Mouse (Mus musculus) heart, adult 11 months (tissue): ENCODE data around the gene Cdk8.
"Not testable (repeated sequence)": the region's sequence is repeated elsewhere in the genome, so short reads cannot be mapped to it uniquely, and the experiment has no call there.

Source experiments
- DNase-seq: peaks from one replicate; pipeline ENCODE4 v3.0.0; 2022

Gene Cdk8

DNA sequence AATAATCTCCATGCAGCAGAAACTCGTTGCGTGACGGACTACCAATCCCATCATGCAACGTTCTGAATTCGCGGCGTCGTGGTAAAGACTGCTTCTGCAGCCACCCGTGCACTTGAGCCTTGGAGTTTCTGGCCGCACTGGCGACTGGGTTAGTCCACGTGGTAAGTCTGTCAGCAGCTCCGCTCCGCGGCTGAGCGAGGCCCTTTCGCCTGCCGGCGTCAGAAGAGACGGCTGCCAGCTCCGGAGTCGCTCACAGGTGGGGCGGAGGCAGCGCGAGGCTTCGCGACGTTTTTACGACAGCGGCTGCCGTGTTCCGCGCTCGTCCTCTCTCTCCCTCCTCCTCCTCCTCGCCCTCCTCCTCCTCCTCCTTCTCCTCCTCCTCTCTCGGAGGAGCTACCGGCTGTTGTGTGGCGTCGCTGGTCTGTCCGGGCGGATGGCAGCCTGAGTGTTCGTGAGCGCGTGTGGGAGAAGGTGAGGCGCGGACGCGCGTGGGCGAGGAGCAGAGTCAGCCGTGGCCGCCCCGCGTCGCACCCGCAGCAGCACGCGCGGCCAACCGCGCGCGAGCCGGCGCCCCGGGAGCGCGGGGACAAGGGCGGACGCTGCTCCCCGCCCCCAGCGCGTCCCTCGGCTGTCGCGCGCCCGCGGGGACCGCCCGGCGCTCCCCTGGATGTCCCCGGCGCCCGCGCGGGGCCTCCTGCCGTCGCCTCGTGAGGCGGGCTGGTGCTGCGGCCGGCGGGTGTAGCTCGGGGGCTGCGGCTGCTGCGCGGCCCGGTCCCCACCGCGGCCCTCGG lies at the start of gene Cdk8:
Gene Cdk8, plus strand, starts transcription at position 367 of the 791 bp plus-strand sequence.
- DNase-seq, result peak; percentile 99

DNA sequence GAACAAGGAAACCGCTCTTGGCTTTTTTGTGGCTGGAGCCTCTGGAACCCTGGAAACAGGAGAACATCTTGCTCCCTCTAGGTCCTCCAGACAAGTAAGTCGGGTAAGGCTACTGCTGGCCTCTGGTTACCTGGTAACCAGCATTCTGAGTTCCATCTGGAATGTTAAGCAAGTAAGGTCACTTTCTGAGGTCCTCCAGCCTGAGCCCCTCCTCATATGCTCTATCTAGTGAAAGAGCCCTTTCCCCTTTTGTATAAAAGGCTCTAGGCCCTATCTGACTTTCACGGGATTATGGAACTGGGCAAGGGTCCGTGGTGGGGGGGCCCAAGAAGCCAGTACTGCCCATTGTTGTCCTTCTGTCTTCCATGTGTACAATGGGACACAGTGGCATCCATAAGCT lies 45.8 kb upstream of the Cdk8 start, which contains the start of gene 1700001J03Rik:
Gene 1700001J03Rik, minus strand, starts transcription at position 101 of the 400 bp plus-strand sequence.
- DNase-seq, result not testable (repeated sequence)

DNA sequence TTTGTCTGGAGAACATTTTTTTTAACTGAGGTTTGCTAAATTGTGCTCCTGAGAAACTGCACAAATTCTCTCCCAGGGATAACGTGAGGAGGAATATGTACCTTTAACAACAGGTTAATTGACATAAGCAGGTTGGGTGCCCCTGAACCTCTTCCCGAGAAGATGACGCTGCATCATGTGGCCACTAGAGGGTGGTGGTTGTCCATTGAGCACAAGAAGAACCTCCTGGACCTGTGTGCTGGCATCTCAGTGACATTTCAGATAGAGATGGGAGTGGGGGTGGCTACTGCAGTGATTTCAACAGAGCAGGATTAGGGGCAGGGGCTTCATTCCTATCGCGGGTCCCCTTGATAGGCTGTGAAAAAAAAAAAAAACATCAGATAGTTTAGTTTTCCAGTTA lies 43.6 kb upstream of the Cdk8 start:
- peak; percentile 93 for DNase-seq

DNA sequence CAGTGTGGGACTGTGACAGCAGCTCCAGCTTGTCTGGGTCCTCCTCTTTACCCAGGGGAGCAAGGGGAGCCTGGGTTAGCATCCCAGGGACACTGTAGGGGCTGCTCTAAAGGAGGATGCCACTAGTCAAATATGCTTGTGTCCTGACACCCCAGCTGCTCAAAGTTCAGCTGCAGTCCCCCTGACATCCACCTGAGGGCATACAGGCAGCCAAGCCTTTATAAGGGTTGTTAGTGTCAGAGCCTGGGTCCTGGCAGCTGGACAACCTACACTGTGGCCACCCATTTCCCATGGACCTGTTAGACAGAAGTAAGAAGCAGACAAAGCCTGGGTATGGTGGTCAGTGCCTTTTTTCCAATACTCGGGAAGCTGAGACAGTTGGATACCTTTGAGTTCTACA lies 42.9 kb upstream of the Cdk8 start:
- no peak for DNase-seq

DNA sequence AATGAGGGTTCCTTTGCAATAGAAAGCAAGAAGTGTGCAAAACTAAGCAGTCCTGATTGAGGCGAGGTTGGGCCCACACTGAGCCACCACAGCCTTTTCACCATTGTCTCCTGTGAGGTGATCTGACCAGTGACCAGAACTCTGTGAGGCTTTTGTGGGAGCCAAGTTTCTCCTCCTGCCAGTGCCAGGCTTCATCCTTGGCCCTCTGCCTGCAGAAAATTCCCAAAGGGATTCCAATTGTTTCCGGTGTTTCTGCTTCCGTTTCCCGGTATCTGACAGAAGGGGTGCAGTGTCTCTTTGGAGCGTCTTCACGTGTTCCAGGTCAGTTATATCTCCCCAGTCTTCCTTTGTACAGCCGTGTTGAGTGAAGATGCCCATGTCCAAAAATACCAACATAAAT lies 42.3 kb upstream of the Cdk8 start:
- no peak for DNase-seq

DNA sequence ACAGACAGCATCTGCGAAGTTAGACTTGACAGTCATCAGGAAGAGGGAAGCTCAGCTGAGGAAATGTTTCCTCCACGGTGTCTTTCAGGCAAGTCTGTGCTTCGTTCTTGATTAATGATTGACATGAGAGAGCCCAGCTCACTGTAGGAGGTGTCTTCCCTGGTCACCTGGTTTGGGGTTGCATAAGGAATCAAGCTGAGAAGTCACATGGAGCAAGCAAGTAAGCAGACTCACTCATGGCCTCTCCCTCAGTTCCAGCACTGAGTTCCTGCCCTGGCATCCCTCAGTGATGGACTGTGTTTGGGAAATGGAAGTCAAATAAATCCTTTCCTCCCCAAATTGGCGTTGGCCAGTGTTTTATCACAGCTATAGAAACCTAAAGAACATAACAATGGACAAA lies 40.9 kb upstream of the Cdk8 start:
- no peak for DNase-seq

DNA sequence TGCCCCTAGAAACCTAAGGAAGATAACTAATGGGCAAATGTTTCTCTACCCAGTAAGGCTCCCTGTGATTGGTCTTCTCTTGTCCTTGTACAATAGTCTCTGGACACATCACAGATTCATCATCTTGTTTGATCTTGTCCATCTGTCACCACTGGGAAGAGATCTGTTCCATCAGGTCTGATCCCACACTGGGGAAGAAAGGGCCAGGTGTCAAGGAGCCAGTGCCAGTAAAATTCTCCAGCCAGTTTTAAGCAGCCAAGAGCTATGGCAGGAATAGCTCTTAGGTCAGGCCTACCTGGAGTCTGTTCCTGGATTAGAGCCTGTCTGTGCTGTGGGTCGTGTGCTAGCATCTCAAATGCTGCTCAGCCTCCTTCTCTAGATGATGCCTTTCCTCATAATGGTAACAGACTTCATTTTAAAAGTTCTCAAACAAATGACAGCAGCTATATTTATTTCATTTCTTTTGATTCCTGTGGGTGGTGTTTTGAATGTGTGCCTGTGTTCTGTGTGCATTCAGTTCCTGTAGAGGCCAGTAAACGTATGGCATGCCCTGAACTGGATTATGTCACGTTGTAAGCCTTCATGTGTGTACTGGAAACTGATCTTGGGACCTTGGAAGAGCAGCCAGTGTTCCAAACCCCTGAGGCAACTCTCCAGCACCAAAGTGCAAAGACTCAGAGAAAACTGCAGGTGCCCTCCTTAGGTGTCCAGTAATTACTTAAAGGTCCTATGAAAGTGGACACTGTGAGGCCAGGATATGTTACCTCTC lies 40.3 kb upstream of the Cdk8 start:
- DNase-seq, result no peak

DNA sequence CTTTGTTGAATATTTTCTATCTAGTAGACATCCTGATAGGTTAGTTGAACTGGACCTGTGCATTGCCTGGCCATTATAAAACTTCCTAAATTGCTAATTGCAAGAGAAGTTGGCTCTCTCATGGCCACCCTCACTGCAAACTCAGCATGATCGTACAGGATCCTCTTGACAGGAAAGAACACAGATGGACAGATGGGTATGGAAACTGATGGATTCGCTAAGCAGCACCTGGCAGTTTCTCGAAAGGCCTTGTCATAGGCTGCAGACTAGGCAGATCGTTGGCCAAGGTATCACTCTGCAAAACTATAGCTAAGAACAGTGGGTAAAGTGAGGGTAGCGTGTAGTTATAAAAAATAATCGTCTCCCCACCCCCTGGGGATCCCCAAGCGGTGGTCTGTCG lies 37.7 kb upstream of the Cdk8 start:
- peak; percentile 73 for DNase-seq

DNA sequence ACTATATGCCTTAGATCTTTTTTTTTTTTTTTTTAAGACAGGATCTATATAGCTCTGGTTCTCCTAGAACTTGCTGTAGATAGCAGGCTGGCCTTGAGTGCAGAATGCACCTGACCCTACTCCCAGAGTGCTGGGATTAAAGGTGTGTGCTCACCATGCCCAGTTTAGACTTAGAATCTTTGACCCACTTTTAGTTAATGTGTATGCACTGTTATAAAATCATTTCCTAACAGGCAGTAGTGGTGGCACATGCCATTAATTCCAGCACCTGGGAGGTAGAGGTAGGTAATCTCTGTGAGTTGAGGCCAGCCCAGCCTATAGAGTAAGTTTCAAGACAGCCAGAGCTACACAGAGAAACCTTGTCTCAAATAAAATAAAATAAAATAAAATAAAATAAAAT lies 32.0 kb upstream of the Cdk8 start:
- no peak for DNase-seq

DNA sequence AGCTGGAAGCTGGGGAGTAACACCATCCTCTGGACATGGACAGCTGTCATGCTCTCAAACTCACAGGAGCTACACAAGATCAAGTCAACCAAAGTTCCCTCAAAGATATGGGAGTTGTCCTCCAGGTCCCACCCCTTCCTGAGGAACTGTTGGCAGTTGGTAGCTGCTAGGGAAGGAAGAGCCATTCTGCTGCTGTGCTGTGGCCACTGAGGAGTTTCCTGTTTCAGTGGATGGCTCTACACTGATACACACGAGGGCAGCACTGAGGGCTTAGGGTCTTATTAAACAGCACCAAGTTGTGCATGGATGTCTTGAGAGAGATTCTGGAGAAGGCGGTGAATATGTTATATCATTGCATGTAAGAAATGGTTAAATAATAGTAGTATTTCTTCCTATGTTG lies 31.5 kb upstream of the Cdk8 start:
- peak; percentile 40 for DNase-seq

DNA sequence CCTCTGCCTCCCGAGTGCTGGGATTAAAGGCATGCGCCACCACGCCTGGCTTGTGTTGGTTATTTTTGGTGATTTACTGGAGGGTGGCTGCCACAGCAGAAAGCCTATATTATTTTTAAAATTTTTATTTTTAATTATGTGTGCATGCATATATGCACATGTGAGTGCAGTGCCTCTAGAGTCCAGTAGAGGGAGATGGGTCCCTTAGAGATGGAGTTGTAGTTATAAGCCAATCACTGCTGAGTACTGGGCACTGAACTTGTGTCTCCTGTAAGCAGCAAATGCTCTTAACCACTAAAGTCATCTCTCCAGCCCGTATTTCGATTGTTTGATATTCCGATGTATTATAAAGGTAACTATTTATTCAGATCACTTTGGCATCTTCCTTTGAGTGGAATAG lies 30.4 kb upstream of the Cdk8 start:
- DNase-seq, result peak; percentile 11

DNA sequence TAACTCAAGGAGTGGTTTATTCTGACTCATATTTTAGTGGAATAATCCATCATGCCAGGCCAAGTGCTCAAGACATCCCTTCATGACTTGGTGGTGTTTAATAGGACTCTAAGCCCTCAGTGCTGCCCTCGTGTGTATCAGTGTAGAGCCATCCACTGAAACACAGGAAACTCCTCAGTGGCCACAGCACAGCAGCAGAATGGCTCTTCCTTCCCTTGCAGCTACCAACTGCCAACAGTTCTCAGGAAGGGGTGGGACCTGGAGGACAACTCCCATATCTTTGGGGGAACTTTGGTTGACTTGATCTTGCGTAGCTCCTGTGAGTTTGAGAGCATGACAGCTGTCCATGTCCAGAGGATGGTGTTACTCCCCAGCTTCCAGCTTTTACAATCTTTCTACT lies 27.1 kb upstream of the Cdk8 start:
- DNase-seq, result peak; percentile 57

DNA sequence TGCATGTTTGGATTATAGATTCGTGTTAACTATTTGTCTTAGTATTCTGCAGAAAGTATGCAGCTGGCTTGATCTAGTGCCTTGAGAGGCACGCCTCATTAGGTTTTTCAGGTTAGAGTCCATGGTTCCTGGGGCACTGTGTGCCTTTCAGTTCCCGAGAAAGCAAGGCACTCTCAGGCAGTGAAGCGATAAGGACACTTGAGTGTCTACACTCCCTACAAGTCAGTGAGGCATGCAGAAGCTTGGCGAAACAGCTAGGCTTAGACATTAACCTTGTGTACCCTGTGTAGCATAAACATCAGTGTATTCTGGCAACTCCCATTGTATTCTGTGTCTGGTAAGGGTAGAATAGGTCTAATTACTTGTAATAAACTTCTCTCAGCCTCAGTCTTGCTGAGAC lies 25.5 kb upstream of the Cdk8 start:
- peak; percentile 72 for DNase-seq

DNA sequence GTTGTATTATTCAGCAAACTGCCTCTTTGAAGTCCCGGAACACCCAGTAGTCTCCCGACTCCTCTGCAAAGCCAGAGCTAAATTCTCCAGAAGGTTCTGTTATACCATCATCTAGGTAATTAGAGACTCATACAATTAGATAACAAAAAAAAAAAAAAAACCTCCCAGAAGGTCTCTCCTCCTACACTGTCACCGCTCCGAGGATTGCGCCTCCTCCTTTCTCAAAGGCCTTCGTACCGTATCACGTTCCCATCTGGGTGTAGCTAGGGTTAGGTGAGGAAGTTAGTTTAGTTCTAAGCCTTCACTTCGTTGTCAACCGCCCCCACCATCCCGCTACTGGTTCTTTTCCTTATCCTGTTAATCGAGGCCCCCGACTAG lies 10.5 kb upstream of the Cdk8 start:
- DNase-seq, result no peak

DNA sequence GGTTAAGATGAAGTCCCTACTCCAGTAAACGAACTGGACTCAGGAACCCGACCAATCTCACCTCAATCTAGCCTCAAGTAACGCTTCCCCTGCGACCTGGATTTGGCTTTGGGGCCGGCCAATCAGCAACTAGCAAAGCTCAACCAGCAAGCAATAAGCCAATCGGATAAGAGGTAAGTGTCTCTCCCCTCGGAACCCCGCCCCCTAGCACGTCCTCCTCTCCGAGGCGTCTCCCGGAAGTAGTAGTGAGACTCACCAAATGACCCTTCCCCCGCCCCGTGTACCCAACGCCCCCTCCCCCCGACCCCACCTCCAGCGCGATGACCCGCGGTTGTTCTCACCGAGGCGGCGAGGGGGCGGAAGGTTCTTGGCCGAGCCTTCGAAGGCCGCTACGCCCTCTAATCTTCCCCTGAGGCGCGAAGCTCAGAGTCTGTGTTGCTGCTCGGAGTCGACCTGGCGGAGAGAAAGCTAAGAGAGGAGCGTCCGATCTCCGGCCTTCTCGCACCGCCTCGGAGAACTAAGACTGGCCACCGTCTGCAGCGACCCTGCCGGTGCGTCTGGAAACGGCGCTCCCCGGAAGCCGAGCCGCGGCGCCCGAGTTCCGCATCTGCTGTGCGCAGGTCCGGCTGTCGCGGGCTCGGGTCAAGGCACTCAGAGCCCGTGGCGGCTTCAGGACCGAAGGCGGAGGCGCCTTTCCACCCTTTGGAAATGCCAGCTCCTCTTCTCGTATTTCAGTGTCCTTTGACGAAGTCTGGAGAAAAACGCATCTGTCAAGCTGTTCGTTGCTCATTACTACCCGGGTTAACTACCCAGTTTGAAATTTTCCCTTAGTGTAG lies 9.9 kb upstream of the Cdk8 start, which contains the start of gene Rnf6:
Gene Rnf6, minus strand, starts transcription at position 677 of the 836 bp plus-strand sequence.
- DNase-seq, result peak; percentile 100

DNA sequence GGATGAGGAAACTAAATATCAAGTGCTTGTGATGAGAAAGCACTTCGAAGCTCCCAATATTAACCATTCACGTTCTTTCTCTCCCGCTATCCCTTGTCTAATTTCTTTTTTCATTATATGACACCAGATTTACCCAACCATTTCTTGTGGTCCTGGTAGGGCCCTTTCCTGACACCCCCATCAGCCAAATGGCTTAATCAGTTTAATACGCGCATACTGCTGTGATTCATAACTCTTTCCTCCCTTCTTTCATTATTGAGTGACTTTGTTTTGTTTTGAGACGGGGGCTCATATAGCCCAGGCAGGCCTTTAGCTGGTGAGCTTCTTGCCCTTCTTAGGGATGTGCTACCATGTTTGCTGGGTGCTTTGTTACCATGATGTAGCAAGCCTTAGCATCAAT lies 9.3 kb upstream of the Cdk8 start:
- peak; percentile 41 for DNase-seq

DNA sequence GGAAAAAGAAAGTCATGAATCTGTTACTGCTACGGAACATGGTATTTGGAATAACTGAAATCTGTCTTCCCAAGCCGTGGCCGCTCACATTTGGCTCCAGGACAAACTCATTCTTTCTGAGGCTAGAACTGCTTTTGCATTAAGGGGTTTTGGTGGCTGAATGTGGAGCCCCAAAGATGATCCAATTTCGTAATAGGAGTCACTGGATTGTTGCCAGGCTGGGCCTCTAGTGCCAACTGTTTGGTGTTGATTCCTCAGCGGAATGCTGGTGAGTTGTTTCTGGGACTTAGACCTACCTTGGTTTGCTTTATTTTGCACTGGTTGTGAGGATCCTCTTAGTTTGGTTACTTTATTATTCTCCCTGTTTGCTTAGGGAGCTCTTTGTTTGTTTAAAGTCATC lies 7.2 kb upstream of the Cdk8 start:
- DNase-seq, result peak; percentile 86

DNA sequence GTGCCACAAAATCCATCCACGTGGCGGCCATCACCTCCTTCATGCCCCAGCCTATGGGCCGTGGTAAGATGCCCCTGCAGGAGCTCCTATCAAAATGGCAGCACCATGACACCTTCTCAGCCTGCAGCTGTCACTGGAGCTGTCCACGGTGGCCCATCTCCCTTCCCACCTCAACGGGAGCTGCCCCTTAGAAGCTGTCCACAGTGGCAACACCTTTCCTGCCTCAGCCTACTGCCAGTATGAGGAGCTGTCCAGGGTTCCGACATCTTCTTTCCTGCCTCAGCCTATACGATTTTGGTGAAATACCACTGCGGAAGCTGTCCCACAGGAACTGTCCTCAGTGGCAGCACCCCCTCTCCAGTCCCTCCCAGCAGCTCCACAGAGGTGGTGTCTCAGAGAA lies 3.5 kb upstream of the Cdk8 start:
- DNase-seq, result peak; percentile 83

DNA sequence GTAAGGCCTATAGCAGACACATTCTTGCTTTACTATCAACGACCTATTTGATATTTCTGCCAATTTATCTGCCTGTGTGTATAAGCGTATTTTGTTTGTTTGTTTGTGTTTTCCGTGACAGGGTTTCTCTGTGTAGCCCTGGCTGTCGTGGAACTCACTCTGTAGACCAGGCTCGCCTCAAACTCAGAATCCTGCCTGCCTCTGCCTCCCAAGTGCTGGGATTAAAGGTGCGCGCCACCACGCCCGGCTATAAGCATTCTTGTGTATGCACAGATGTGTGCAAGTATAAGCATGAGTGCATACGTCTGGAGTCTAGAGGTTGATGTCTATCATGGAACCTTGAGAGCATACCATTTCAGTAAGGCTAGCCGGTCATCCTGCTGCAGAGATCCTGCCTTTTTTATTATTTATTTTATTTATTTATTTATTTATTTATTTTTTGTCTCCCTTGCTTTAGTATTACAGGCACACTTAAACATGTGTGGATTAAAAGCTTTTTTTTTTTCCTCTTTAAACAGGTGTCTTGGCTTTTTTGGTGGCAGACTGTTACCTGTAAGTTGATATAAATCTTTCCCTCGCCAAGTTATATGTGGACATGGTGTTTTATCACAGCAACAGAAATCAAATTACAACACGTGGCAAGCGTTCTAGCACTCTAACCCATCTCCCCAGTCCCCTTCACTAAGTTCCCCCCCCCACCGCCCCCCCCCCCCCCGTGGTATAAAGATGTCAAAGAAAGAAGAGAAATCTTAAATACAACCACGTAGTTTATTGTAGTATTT lies 970 bp upstream of the Cdk8 start:
- DNase-seq, result peak; percentile 85

DNA sequence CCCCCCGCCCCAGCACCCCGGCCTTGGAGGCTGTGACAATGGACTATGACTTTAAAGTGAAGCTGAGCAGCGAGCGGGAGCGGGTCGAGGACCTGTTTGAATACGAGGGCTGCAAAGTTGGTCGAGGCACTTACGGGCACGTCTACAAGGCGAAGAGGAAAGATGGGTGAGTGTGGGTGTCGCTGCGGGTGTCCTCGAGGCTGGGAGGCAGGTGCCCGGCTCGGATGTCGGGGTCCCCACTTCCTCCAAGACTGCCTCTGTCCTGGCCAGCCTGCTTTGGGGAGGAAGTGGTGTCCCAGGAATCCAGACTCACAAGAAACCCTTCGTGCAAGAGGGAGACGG lies 596 bp downstream of the Cdk8 start:
- DNase-seq, result no peak

DNA sequence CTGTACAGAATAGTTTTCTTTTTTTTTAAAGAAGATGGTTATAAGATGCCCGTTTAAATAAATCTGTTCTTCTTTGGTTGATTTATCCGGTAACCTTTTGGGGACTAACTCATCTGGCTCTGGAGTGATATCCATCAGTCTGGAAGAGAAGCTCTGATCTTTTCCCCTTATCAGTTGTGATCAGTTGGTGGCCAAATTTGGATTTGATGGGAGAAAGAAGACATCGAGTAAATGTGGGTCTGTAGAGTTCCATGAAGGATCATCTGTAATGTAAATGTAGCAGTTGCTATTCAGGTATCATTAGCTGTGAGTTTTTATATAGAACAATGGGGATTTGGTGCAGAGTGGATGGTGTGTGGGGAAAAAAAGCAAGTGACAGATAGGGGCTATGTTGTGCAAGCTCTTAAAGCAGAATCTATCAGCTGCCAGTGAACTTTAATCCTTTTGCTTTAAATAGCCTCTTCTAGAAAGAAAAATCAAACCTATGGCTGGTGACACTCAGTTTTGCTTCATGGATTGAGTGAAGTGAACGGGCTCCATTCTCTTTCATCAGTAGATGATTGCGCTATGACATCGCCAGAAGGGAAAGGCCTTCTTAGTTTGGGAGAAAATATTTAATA lies 1.1 kb downstream of the Cdk8 start:
- DNase-seq, result peak; percentile 64

DNA sequence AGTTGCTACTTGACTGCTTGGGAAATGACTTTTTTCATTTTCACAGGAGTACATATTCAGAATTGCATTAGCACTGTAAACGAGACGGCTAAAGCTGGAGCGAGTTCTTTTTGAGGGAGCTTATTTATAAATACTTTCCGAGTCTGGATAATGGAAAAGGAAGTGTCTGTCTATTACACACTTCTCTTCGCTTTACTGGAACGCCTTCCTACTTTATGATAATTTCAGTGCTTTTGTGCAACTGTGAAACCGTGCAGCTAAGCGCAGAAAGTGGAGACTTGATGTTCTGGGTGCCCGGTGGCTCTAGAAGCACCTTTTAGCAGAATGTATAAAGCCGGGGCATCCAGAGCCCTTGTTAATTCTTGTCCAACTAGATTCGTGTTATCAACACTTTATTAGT lies 1.8 kb downstream of the Cdk8 start:
- peak; percentile 33 for DNase-seq
